Mouse (Mus musculus) cortical plate, adult 2 months (tissue): ENCODE measurements at regions not wholly inside any gene's neighbourhood (a gene's known extent, or its start where the extent isn't known, plus 50 kb on each side); places are given as distances from the start of the nearest gene placed in this dataset.

Source experiments
- CTCF ChIP-seq: fragments of 200-500 bp; IDR thresholded peaks from 2 replicates; pipeline ENCODE4 v1.5.1; 2011; ENCODE audit warnings: mild to moderate bottlenecking, control low read depth, low read length; ENCODE audit not compliant: insufficient read depth; ENCODE audit errors: extremely low read depth
- POLR2A ChIP-seq: fragments of 200-500 bp; IDR thresholded peaks from 2 replicates; pipeline ENCODE4 v1.6.1; 2011; ENCODE audit warnings: mild to moderate bottlenecking, low read length, control low read depth; ENCODE audit not compliant: insufficient read depth; ENCODE audit errors: extremely low read depth

DNA sequence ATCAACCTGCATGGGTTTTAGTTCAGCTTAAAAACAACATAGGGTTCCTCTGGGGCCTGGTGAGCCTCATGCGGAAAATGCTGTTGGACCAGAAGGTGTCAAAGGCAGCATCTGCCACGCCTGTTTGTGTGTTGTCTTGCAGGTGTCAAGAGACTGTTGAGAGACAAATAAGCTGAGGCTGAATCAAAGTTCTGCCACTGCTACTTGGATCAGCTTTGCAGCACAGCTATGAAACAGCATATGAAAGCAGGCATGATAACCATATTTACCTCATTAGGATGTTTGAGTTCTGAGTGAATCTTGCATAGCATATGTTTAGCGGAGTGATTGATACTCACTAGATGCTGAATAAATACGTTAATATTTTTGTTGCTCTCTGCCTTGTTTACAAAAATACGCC, 280.8 kb downstream of the D3Ertd751e start:
- TF ChIP-seq CTCF (no peak), POLR2A (no peak)
